Mouse (Mus musculus): ENCODE results near the gene Olfr115. TPM values are rescaled to one million over a fixed set of nuclear protein-coding genes. Genes with fewer than 3 reads are reported as not detected.

Olfr115 gene
- polyA plus RNA-seq (2015; fragmentation: Nextera tagmentation; extraction: Ambion mirVana) = not detected in 2 replicates

GRCm38 (mm10) chr17:37627009-37627408 lies at the start of gene Olfr115, which contains the start of gene Olfr116:
Olfr115 (minus strand) TSS chr17:37627109.
Olfr116 (minus strand) TSS chr17:37627199.
- Histone ChIP-seq H3K36me3 (ENCODE audit: control insufficient read depth, insufficient read depth, low read length) (no peaks in the 10 kb centered on the region), H3K4me2 (ENCODE audit: low read length) (no peak within 1 kb of the TSS)
- ATAC-seq = no peak

DNA sequence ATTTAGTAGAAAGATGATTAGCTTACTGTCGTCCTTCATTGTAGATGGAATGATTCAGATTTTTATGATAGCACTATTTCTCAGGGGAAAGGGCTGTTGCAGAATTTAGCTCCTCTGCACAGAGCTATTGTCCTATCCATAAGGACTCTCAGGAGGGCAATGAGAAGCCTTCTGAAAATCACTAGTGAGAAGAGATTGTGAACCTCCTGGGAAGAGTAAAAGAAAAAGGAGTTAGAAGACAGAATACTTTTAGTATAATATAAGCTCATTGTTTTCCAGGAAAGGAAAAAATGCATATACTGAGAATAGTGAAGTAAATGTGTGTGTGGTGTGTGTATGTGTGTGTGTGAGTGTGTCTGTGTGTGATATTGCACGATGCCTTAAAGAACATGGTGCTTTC lies 39.8 kb upstream of the Olfr115 start, which contains the start of gene Olfr118:
TSS of gene Olfr118 (plus strand) at position 301 of the 400 bp plus-strand sequence.
- Histone ChIP-seq H3K4me1 (ENCODE audit: control insufficient read depth, insufficient read depth, low read depth, low read length) (no peaks in the 10 kb centered on the region), H3K9me3 (ENCODE audit: control insufficient read depth, low read length) (no peaks in the 10 kb centered on the region), H3K4me2 (ENCODE audit: low read length) (no peak within 1 kb of the TSS), H3K9ac (ENCODE audit: low read depth, low read length) (no peak within 1 kb of the TSS), H3K36me3 (ENCODE audit: control insufficient read depth, insufficient read depth, low read length) (no peaks in the 10 kb centered on the region), H3K27me3 (replicated peaks; ENCODE audit: control insufficient read depth, insufficient read depth, low read length) (no peaks in the 10 kb centered on the region), H3K27ac (ENCODE audit: low read depth, low read length) (no peak within 1 kb of the TSS), H3K4me3 (ENCODE audit: low read length) (no peak within 1 kb of the TSS)
- 63% methylated on average over 2 of the region's 2 CpGs for WGBS
- no peak for ATAC-seq

More at GRCm38 (mm10) chr17:37627009-37627408, at the start of gene Olfr115, which contains the start of gene Olfr116:
- Histone ChIP-seq H3K9me3 (ENCODE audit: control insufficient read depth, low read length) (no peaks in the 10 kb centered on the region), H3K4me3 (ENCODE audit: low read length) (no peak within 1 kb of the TSS), H3K27me3 (replicated peaks; ENCODE audit: control insufficient read depth, insufficient read depth, low read length) (no peaks in the 10 kb centered on the region), H3K4me1 (ENCODE audit: control insufficient read depth, insufficient read depth, low read depth, low read length) (no peaks in the 10 kb centered on the region), H3K9ac (ENCODE audit: low read depth, low read length) (no peak within 1 kb of the TSS), H3K27ac (ENCODE audit: low read depth, low read length) (no peak within 1 kb of the TSS)
- whole genome bisulfite sequencing = 86% methylated on average over 2 of the region's 2 CpGs

DNA sequence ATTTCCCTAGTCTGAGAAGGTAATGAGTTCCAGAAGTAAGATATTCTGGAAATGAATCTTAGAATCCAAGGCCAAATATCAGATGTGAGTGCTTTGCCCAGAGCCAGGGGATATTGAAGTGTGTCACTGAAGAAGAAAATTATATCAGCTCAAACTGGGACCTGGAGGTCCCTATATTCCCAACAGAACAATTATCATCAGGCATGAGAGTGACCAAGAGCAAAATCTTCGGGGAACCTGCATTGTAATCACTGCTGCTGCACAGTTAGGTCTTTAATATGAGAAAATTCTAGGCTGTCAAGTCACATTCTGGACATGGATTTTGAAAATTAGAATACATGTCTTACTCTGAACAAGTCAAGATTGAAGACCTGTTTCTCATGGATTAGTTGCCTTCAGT lies 36.8 kb upstream of the Olfr115 start, which contains the start of gene Olfr117:
TSS of gene Olfr117 (minus strand) at position 101 of the 400 bp plus-strand sequence.
- H3K36me3 ChIP-seq (ENCODE audit: control insufficient read depth, insufficient read depth, low read length) = no peaks in the 10 kb centered on the region
- H3K27ac ChIP-seq (ENCODE audit: low read depth, low read length) = no peak within 1 kb of the TSS
- no peak within 1 kb of the TSS for H3K4me2 ChIP-seq (ENCODE audit: low read length)
- H3K9me3 ChIP-seq (ENCODE audit: control insufficient read depth, low read length) = no peaks in the 10 kb centered on the region
- H3K4me3 ChIP-seq (ENCODE audit: low read length) = no peak within 1 kb of the TSS
- no peaks in the 10 kb centered on the region for H3K4me1 ChIP-seq (ENCODE audit: control insufficient read depth, insufficient read depth, low read depth, low read length)
- no peak within 1 kb of the TSS for H3K9ac ChIP-seq (ENCODE audit: low read depth, low read length)
- H3K27me3 ChIP-seq (replicated peaks; ENCODE audit: control insufficient read depth, insufficient read depth, low read length) = no peaks in the 10 kb centered on the region
- WGBS = 69% methylated on average over 1 of the region's 1 CpGs
- ATAC-seq = no peak

- Histone ChIP-seq H3K27ac (ENCODE audit: low read depth, low read length) (no peak within 1 kb of the TSS), H3K4me3 (ENCODE audit: low read length) (no peak within 1 kb of the TSS), H3K27me3 (replicated peaks; ENCODE audit: control insufficient read depth, insufficient read depth, low read length) (no peaks in the 10 kb centered on the region), H3K4me1 (ENCODE audit: control insufficient read depth, insufficient read depth, low read depth, low read length) (no peaks in the 10 kb centered on the region), H3K9me3 (ENCODE audit: control insufficient read depth, low read length) (no peaks in the 10 kb centered on the region), H3K9ac (ENCODE audit: low read depth, low read length) (no peak within 1 kb of the TSS), H3K4me2 (ENCODE audit: low read length) (no peak within 1 kb of the TSS), H3K36me3 (ENCODE audit: control insufficient read depth, insufficient read depth, low read length) (no peaks in the 10 kb centered on the region)
- ATAC-seq = no peak
Measured at GRCm38 (mm10) chr17:37592643-37593042, 34.3 kb downstream of the Olfr115 start, which contains the start of gene Olfr114. Olfr114 (minus strand) TSS chr17:37592743.

- no peak for ATAC-seq
- no peak within 1 kb of the TSS for H3K9ac ChIP-seq (ENCODE audit: low read depth, low read length)
Measured at GRCm38 (mm10) chr17:37577563-37577962, 49.3 kb downstream of the Olfr115 start, which contains the start of gene Olfr113. Olfr113 (minus strand) TSS chr17:37577663.

GRCm38 (mm10) chr17:37569351-37569750 lies 57.6 kb downstream of the Olfr115 start, which contains the start of gene Olfr112:
Olfr112 (minus strand) TSS chr17:37569451.
- Histone ChIP-seq H3K4me1 (ENCODE audit: control insufficient read depth, insufficient read depth, low read depth, low read length) (no peaks in the 10 kb centered on the region), H3K9ac (ENCODE audit: low read depth, low read length) (no peak within 1 kb of the TSS), H3K4me2 (ENCODE audit: low read length) (no peak within 1 kb of the TSS), H3K4me3 (ENCODE audit: low read length) (no peak within 1 kb of the TSS), H3K36me3 (ENCODE audit: control insufficient read depth, insufficient read depth, low read length) (no peaks in the 10 kb centered on the region), H3K27me3 (replicated peaks; ENCODE audit: control insufficient read depth, insufficient read depth, low read length) (no peaks in the 10 kb centered on the region), H3K9me3 (ENCODE audit: control insufficient read depth, low read length) (no peaks in the 10 kb centered on the region), H3K27ac (ENCODE audit: low read depth, low read length) (no peak within 1 kb of the TSS)
- no peak for ATAC-seq

More at GRCm38 (mm10) chr17:37577563-37577962, 49.3 kb downstream of the Olfr115 start, which contains the start of gene Olfr113:
- Histone ChIP-seq H3K4me3 (ENCODE audit: low read length) (no peak within 1 kb of the TSS), H3K4me2 (ENCODE audit: low read length) (no peak within 1 kb of the TSS), H3K27me3 (replicated peaks; ENCODE audit: control insufficient read depth, insufficient read depth, low read length) (no peaks in the 10 kb centered on the region), H3K4me1 (ENCODE audit: control insufficient read depth, insufficient read depth, low read depth, low read length) (no peaks in the 10 kb centered on the region), H3K27ac (ENCODE audit: low read depth, low read length) (no peak within 1 kb of the TSS), H3K9me3 (ENCODE audit: control insufficient read depth, low read length) (no peaks in the 10 kb centered on the region), H3K36me3 (ENCODE audit: control insufficient read depth, insufficient read depth, low read length) (no peaks in the 10 kb centered on the region)

Other genes starting within 250 kb of the Olfr115 start
- not detected in 2 replicates for gene Olfr105-ps, start 248.1 kb downstream of the Olfr115 start, polyA plus RNA-seq (2015; fragmentation: Nextera tagmentation; extraction: Ambion mirVana)
- gene Olfr106-ps, start 236.7 kb downstream of the Olfr115 start, polyA plus RNA-seq (2015; fragmentation: Nextera tagmentation; extraction: Ambion mirVana) = not detected in 2 replicates
- not detected in 2 replicates for gene Olfr107, start 227.9 kb downstream of the Olfr115 start, polyA plus RNA-seq (2015; fragmentation: Nextera tagmentation; extraction: Ambion mirVana)
- not detected in 2 replicates for gene Olfr108, start 181.6 kb downstream of the Olfr115 start, polyA plus RNA-seq (2015; fragmentation: Nextera tagmentation; extraction: Ambion mirVana)
- gene Olfr109, start 168.2 kb downstream of the Olfr115 start, polyA plus RNA-seq (2015; fragmentation: Nextera tagmentation; extraction: Ambion mirVana) = not detected in 2 replicates
- not detected in 2 replicates for gene H2-M2, start 143.6 kb downstream of the Olfr115 start, polyA plus RNA-seq (2015; fragmentation: Nextera tagmentation; extraction: Ambion mirVana)
- not detected in 2 replicates for gene Olfr110, start 134.6 kb downstream of the Olfr115 start, polyA plus RNA-seq (2015; fragmentation: Nextera tagmentation; extraction: Ambion mirVana)
- not detected in 2 replicates for gene Olfr111, start 119.1 kb downstream of the Olfr115 start, polyA plus RNA-seq (2015; fragmentation: Nextera tagmentation; extraction: Ambion mirVana)
- not detected in 2 replicates for gene Olfr112, start 57.7 kb downstream of the Olfr115 start, polyA plus RNA-seq (2015; fragmentation: Nextera tagmentation; extraction: Ambion mirVana)
- not detected in 2 replicates for gene Olfr113, start 49.4 kb downstream of the Olfr115 start, polyA plus RNA-seq (2015; fragmentation: Nextera tagmentation; extraction: Ambion mirVana)
- not detected in 2 replicates for gene Olfr114, start 34.4 kb downstream of the Olfr115 start, polyA plus RNA-seq (2015; fragmentation: Nextera tagmentation; extraction: Ambion mirVana)
- not detected in 2 replicates for gene Olfr116, start 90 bp upstream of the Olfr115 start, polyA plus RNA-seq (2015; fragmentation: Nextera tagmentation; extraction: Ambion mirVana)
- gene Olfr117, start 36.7 kb upstream of the Olfr115 start, polyA plus RNA-seq (2015; fragmentation: Nextera tagmentation; extraction: Ambion mirVana) = not detected in 2 replicates
- gene Olfr118, start 39.9 kb upstream of the Olfr115 start, polyA plus RNA-seq (2015; fragmentation: Nextera tagmentation; extraction: Ambion mirVana) = not detected in 2 replicates
- gene Olfr119, start 69.5 kb upstream of the Olfr115 start, polyA plus RNA-seq (2015; fragmentation: Nextera tagmentation; extraction: Ambion mirVana) = not detected in 2 replicates
- gene Olfr120, start 94.7 kb upstream of the Olfr115 start, polyA plus RNA-seq (2015; fragmentation: Nextera tagmentation; extraction: Ambion mirVana) = not detected in 2 replicates
- not detected in 2 replicates for gene Olfr121, start 121.7 kb upstream of the Olfr115 start, polyA plus RNA-seq (2015; fragmentation: Nextera tagmentation; extraction: Ambion mirVana)
- gene Olfr122, start 141.5 kb upstream of the Olfr115 start, polyA plus RNA-seq (2015; fragmentation: Nextera tagmentation; extraction: Ambion mirVana) = not detected in 2 replicates
- not detected in 2 replicates for gene Olfr123, start 166.4 kb upstream of the Olfr115 start, polyA plus RNA-seq (2015; fragmentation: Nextera tagmentation; extraction: Ambion mirVana)
- not detected in 2 replicates for gene Olfr124, start 172.8 kb upstream of the Olfr115 start, polyA plus RNA-seq (2015; fragmentation: Nextera tagmentation; extraction: Ambion mirVana)
- not detected in 2 replicates for gene Olfr125, start 205.8 kb upstream of the Olfr115 start, polyA plus RNA-seq (2015; fragmentation: Nextera tagmentation; extraction: Ambion mirVana)
- gene Olfr126, start 220.4 kb upstream of the Olfr115 start, polyA plus RNA-seq (2015; fragmentation: Nextera tagmentation; extraction: Ambion mirVana) = not detected in 2 replicates